Mouse (Mus musculus): Measurements from ENCODE around the gene Nanos1. TPM values are rescaled to one million over a fixed set of nuclear protein-coding genes. Genes with fewer than 3 reads are reported as not detected.
A peak's percentile ranks its signal among the peaks of the same experiment; 100 is the strongest.

Gene Nanos1
- total and polyA plus RNA-seq, 3 experiments = 4.5 to 4.6 TPM; not detected in 1

DNA sequence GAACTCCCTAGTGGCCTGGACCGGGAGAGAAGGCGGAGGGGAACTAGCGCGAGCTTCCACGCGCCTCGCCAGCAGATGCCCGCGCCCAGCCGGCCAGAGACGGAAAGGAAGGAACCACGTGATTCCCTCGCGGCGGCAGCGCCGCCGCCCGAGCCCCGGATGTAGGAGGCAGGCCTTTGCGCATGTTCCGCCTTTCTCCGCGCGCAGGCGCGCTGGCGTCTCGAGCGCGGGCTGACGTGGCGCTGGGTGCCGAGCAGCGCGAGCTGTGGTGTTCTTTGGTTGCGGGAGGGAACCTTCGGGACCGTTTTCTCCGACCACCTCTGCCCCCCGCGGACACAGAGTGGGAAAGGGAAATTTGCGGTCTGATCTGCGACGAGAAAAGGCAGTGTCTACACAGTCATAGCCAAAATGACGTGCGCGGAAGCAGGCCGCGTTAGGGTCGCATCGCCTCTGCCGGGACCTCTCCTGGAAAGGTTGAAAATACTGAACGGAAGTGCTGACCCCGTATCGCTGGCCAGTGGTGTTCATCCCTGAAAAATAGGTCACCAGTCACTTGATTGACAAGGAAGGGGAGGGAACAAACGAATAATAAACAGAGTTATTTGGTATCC lies 34.9 kb downstream of the Nanos1 start, which contains the start of gene Eif3a (continued):
- TF ChIP-seq POLR2AphosphoS5 (IDR thresholded peaks at IDR 0.05; ENCODE audit: borderline replicate concordance, low read depth, low read length) (peak; percentile 92; the same call in 1 of the 2 replicates), SIN3A (IDR thresholded peaks at IDR 0.05; ENCODE audit: low read length) (peak; percentile 90), JUND (IDR thresholded peaks at IDR 0.05; ENCODE audit: low read depth, low read length) (peak; percentile 20; the same call in 1 of the 2 replicates), NRF1 (IDR thresholded peaks at IDR 0.05; ENCODE audit: insufficient read depth, low read depth, low read length, poor library complexity, severe bottlenecking) (peak; percentile 97), ETS1 (IDR thresholded peaks at IDR 0.05; ENCODE audit: low read depth, low read length) (peak; percentile 61; the same call in 1 of the 2 replicates), MAZ (IDR thresholded peaks at IDR 0.05; ENCODE audit: low read depth, low read length) (peak; percentile 76), USF1 (IDR thresholded peaks at IDR 0.05; ENCODE audit: low read depth, low read length) (peak; percentile 97), CHD2 (IDR thresholded peaks at IDR 0.05; ENCODE audit: low read length) (no peak), USF2 (IDR thresholded peaks at IDR 0.05; ENCODE audit: borderline replicate concordance in 1 of 2, insufficient read depth in 1 of 2, low read depth in 1 of 2, low read length in 2 of 2) (peak in 1 of 2 experiments; percentile 64; a peak in 1 of 4 replicates), ZMIZ1 (IDR thresholded peaks at IDR 0.05; ENCODE audit: low read depth, low read length) (peak; percentile 95), EP300 (IDR thresholded peaks at IDR 0.05; ENCODE audit: low read depth in 1 of 2, low read length in 2 of 2) (peak in 1 of 2 experiments; percentile 62; a peak in 2 of 4 replicates), MEF2A (IDR thresholded peaks at IDR 0.05; ENCODE audit: extremely low read depth, insufficient replicate concordance, low read depth, low read length, poor library complexity, severe bottlenecking) (0 out of 2 replicates have a peak, but pooled peaks have one; percentile 42), MYB (IDR thresholded peaks at IDR 0.05; ENCODE audit: low read depth, low read length) (peak; percentile 24; the same call in 1 of the 2 replicates), E2F4 (IDR thresholded peaks at IDR 0.05; ENCODE audit: borderline replicate concordance, low read depth, low read length) (peak; percentile 79; the same call in 1 of the 2 replicates)

GRCm38 (mm10) chr19:60791164-60791563 lies 35.4 kb downstream of the Nanos1 start:
- TF ChIP-seq RAD21 (IDR thresholded peaks at IDR 0.05; ENCODE audit: low read depth, low read length) = no peak; the same call in 1 of the 2 replicates
- TF ChIP-seq SIN3A (IDR thresholded peaks at IDR 0.05; ENCODE audit: low read length) = no peak
- TF ChIP-seq CHD1 (IDR thresholded peaks at IDR 0.05; ENCODE audit: low read depth, low read length) = peak; percentile 91
- TF ChIP-seq ZNF384 (IDR thresholded peaks at IDR 0.05; ENCODE audit: low read depth, low read length) = no peak
- TF ChIP-seq NELFE (IDR thresholded peaks at IDR 0.05; ENCODE audit: low read depth, low read length) = no peak
- no peak for TF ChIP-seq BHLHE40 (IDR thresholded peaks at IDR 0.05; ENCODE audit: borderline replicate concordance, low read depth, low read length)
- Histone ChIP-seq H3K36me3 (ENCODE audit: control insufficient read depth in 1 of 2, insufficient read depth in 2 of 2, low read length in 2 of 2) (peaks cover 17 to 48% of the 10 kb centered on the region in 2 experiments), H3K4me3 (ENCODE audit: control insufficient read depth in 1 of 2, insufficient read depth in 1 of 2, low read depth in 2 of 2, low read length in 2 of 2) (peak overlapping the region; percentile 65 to 87), H3K9me3 (replicated peaks; ENCODE audit: insufficient read depth, low read length) (no peaks in the 10 kb centered on the region), H3K27me3 (ENCODE audit: control insufficient read depth in 1 of 2, insufficient read depth in 2 of 2, low read length in 2 of 2) (no peaks in the 10 kb centered on the region), H3K9ac (ENCODE audit: control insufficient read depth, low read depth, low read length, poor library complexity, severe bottlenecking) (peak overlapping the region; percentile 88), H3K4me1 (ENCODE audit: control insufficient read depth in 1 of 2, insufficient read depth in 2 of 2, low read length in 2 of 2) (peaks cover 23 to 35% of the 10 kb centered on the region in 2 experiments), H3K79me2 (ENCODE audit: control insufficient read depth, insufficient read depth, low read length, poor library complexity) (peaks cover 42% of the 10 kb centered on the region), H3K27ac (ENCODE audit: control insufficient read depth, low read depth, low read length) (peak overlapping the region; percentile 96)
- no peak for DNase-seq (ENCODE audit: low read depth, low spot score)
